Mouse (Mus musculus) testis, postnatal 10 days (tissue): Measurements from ENCODE around the gene Ankrd65.
A peak's percentile ranks its signal among the peaks of the same experiment; 100 is the strongest.

Experiments
- DNase-seq: peaks from one replicate; pipeline ENCODE4 v3.0.0; 2021; ENCODE audit warnings: low spot score

The Ankrd65 gene

GRCm38 (mm10) chr4:155847591-155848352, 57.5 kb downstream of the Ankrd65 start:
- DNase-seq, result peak; percentile 63

DNA sequence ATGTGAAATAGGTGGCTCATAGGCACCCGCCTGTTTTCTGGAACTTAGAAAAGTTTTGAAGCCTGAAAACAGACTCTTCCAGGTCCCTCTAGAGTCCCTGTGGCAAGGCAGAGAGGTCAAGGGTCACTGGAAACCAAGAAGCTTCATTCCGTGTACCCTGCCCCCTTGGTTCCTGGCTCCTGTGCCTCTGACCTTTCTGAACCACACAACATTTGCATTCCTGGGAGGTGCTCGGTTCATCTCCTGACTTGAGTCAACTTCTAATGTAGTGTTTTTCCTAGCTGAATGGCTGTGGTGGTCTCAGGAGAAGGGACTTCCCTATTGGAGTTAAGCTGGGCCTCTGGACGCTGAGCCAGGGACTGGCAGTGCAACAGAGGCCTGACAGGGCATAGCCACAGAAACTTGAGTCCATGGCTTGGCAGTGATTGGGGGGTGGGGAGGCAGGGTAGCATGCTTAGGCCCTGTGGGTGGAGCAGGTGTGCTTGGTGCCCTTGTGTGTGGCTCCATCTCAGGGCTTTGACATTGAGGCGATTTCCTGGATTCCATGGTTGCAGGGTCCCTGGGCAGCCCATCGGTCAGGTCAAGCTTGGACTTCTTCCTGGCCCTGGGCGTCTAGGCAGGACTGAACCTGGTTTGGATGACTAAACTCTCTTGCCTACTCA, 58.3 kb downstream of the Ankrd65 start:
- no peak for DNase-seq
